ENCODE assay signal across 8 mouse cellular contexts in genomic region chr2:167349283-167349936, GRCm38 (mm10). TPM values are rescaled to one million over a fixed set of nuclear protein-coding genes. Genes with fewer than 3 reads are reported as not detected.
A peak's percentile ranks its signal among the peaks of the same experiment; 100 is the strongest.
DNase-seq lines count a peak whose midpoint lies in the region; ATAC-seq lines count a peak whose summit lies in the region.

No protein-coding gene starts in this region.

- intact Hi-C loops in gastrocnemius, postnatal 14 days (cut with DNase I; ENCODE audit: low total_unique reads), result no loop called here
- intact Hi-C loops in left cerebral cortex, postnatal 10 days (cut with DNase I), result loop anchor here (5.0 kb wide), 1 partner anchor 68 kb away; no protein-coding TSS in a partner anchor

- peak; percentile 97 to 98 for DNase-seq in adrenal gland, adult (ENCODE audit: inconsistent age in 2 of 2, low spot score in 1 of 2)
- DNase-seq in embryo, embryonic 10.5 days (ENCODE audit: low spot score), result peak; percentile 98
- DNase-seq in gastrocnemius, postnatal 14 days, result peak; percentile 94
- DNase-seq in left cerebral cortex, postnatal 10 days (ENCODE audit: extremely low spot score in 1 of 2, low spot score in 2 of 2), result peak; percentile 92 to 96
- peak; percentile 96 to 97 for DNase-seq in right cerebral cortex, postnatal 10 days (ENCODE audit: low spot score in 2 of 2)
- peak; percentile 95 for DNase-seq in urinary bladder, postnatal 14 days (ENCODE audit: low spot score)

- peak; percentile 85 for ATAC-seq in inflammation-experienced regulatory T-cells, adult 6 months
- ATAC-seq in megakaryocyte progenitor cell, adult 5-6 weeks (replicated peaks; ENCODE audit: poor library complexity), result peak; percentile 82

RNA-seq across cellular contexts. Expression of gene B4galt5, which starts 0.4 kb away (rescaled TPM):
- 10 to 100 TPM; 15.0 to 17.6 TPM for total RNA-seq in gastrocnemius, postnatal 14 days (2021)
- polyA plus RNA-seq in inflammation-experienced regulatory T-cells, adult 6 months (2017; shearing (Covaris generic)), result 10 to 100 TPM in 1 of 3 experiments, 1 to 10 TPM in 2; 5.1 to 16.7 (median 5.2) TPM
- total RNA-seq in left cerebral cortex, postnatal 10 days (2021), result 10 to 100 TPM; 63.0 to 70.2 TPM
- 14.6 and 23.7 TPM in 2 replicates for total RNA-seq in megakaryocyte progenitor cell, adult 5-6 weeks (2015)
- total RNA-seq in megakaryocyte progenitor cell, adult 5-6 weeks (2017), result 15.4 and 24.2 TPM in 2 replicates

Comparison
In these comparisons a context has a peak if more than half of its experiments do, and no peak if none do; other contexts are left out.
1. Peak in every context shown above with its lines: DNase-seq and ATAC-seq.